Mouse (Mus musculus) myocyte (in vitro differentiated cells): Measurements from ENCODE around the gene Gm11099.

Source experiments
- MYOG ChIP-seq, 3 experiments: IDR thresholded peaks; one replicate each; pipeline ENCODE4 v1.6.1; 2011; ENCODE audit warnings: control low read depth in 2 of 3, low read depth in 2 of 3, mild to moderate bottlenecking in 2 of 3; ENCODE audit not compliant: insufficient read length in 2 of 3, control insufficient read depth in 1 of 3, insufficient read depth in 1 of 3
- POLR2A ChIP-seq: IDR thresholded peaks from one replicate; pipeline ENCODE4 v1.6.1; 2011; ENCODE audit warnings: low read depth, mild to moderate bottlenecking, control low read depth, moderate library complexity; ENCODE audit not compliant: insufficient read length
- POLR2AphosphoS2 ChIP-seq: IDR thresholded peaks from one replicate; pipeline ENCODE4 v1.6.1; 2011; ENCODE audit warnings: low read depth, control low read depth; ENCODE audit not compliant: insufficient read length
- REST ChIP-seq: IDR thresholded peaks from one replicate; pipeline ENCODE4 v1.6.1; 2011; ENCODE audit warnings: mild to moderate bottlenecking, control low read depth, moderate library complexity; ENCODE audit not compliant: insufficient read depth, insufficient read length

- TF ChIP-seq POLR2A, result no peak
- TF ChIP-seq POLR2AphosphoS2, result no peak
- no peak for TF ChIP-seq MYOG (IDR thresholded peaks at IDR 0.05; ENCODE audit: control insufficient read depth in 1 of 3, insufficient read depth in 1 of 3, insufficient read length in 2 of 3, low read depth in 2 of 3)
- no peak for TF ChIP-seq REST
Observed at GRCm38 (mm10) chr2:58879876-58880275, 20.6 kb downstream of the Gm11099 start.
